Mouse (Mus musculus): ENCODE data around the gene Tmem248.
"Not testable (repeated sequence)": the region's sequence is repeated elsewhere in the genome, so short reads cannot be mapped to it uniquely, and the experiment has no call there.

The Tmem248 gene

DNA sequence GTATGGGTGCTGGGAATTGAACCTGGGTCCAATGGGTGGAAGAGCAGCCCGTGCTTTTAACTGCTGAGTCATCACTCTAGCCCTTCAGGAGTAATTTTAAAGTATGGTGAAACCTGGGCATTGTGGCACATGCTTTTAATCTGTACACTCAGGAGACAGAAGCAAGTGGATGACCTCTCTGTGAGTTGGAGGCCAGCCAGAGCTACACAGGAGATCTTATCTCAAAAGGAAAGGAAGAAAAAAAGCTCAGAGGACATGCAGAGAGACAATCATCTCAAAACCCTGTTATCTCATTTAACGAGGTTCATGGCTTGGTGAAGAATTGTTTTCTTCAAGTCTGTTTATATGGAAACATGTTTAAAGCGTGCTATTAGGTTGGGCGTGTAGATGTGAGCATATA, 12.9 kb upstream of the Tmem248 start:
- DNase-seq (ENCODE audit: low read depth): no peak

DNA sequence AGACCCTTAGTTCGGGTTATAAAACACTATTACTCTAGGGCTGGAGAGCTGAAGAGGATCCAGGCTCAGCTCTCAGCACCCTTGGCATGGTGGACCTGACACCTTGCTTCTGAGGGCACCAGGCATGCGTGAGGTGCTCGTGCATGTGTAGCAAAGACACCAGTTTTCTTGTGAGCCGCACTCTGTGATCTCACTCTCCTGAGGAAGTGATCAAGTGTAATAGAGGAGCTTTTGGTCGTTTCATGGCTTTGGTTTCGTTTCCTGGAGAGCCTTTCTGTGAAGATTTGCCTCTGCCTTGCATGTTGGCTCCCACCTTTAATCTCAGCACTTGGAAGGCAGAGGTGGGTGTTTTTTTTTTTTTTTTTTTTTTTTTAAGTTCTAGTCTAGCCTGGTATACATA, 12.3 kb upstream of the Tmem248 start:
- DNase-seq (ENCODE audit: low read depth): no peak

DNA sequence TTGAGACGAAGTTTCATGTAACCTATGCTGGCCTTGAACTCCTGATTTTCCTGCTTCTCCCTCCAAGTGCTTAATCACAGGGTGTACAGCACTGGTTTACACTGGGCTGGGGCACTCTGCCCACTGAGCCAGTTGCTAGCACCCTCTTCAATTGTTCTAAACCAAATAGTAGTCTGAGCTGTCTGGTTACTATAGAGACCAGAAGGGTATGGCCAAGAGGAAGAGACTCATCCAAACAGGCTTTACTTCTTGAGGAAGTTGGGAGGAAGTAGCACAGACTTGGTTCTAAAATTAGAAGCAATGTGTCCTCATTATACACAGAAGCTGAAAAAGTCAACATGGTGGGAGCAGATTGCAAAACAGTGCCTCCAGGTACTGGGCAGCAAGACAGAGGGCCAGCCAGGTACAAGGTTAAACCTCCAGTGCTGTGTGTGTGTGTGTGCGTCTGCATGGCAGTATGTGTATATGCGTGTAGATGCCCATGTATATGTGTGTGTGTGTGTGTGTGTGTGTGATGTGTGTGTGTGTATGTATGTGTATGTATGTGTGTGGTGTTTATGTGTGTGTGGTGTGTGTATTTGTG, 11.3 kb upstream of the Tmem248 start:
- no peak for DNase-seq (ENCODE audit: low read depth)

DNA sequence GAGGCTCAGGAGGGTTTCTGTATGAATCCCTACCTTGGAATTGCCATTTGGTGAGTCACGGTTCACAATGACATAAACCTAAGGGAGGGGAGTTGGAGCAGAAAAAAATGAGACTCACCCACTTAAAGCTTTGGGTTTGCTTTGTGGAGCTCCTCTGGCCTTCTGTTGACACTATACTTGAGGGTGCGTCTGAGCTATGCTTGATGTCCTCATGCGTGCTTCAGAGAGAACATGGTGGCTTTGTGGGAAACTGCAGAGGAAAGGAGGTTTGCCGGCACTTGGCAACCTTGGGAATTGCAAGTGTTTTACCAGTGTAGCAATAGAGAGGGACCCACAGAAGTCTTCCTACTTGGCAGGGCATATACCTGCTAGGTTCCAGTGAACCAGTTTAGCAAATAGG, 9.6 kb upstream of the Tmem248 start:
- DNase-seq (ENCODE audit: low read depth): no peak

DNA sequence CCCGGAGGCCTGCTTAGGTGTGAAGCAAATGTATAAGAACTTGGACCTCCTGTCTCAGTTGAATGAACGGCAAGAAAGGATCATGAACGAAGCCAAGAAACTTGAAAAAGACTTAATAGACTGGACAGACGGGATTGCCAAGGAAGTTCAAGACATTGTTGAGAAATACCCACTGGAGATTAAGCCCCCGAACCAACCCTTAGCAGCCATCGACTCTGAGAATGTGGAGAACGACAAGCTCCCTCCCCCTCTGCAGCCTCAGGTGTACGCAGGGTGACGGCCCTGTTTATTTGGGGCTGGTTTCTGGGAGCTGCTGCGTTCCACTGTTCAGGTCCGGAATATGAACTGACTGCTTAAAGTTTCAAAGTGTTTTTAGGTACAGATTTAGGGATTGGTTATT, 3.9 kb upstream of the Tmem248 start:
- DNase-seq (ENCODE audit: low read depth): no peak

DNA sequence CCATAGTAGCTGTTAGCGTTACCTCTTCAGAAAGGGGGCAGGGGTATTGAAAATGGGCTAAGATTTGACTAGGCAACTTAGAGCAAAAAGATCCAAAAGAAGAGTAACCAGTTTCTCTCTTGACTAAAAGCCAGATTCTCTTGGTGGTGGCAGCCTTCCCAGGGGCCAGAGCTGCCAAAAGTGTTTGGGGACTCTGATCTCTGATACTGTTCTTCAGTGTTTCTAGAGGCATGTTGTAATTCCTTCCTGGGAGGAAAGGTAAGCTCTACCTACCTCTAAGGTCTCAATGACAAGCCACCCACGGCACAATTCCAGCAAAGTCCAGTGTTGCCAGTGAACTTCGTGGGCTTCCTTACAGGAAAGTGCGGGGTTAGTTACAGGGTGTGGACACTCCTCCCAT, 525 bp downstream of the Tmem248 start:
- DNase-seq (ENCODE audit: low read depth): no peak

DNA sequence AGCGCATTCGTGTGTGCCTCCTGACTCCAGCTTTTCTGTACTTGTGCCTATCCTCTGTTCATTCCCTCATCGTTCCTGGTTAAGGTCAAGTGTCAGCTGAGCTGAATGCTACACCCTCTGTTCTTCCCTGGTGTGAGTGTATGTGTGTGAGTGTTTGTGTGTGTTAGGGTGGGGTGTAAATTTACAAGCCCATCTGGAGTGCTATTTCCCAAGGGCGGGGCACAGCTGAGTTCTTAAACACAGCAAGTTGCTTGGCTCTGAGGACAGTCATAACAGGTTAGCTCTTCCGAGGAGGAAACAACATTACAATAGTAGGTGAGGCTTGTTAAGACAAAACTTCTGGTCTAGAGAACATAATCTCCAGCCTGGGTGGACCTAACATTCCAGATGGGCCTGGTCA, 1.5 kb downstream of the Tmem248 start:
- DNase-seq (ENCODE audit: low read depth): no peak

DNA sequence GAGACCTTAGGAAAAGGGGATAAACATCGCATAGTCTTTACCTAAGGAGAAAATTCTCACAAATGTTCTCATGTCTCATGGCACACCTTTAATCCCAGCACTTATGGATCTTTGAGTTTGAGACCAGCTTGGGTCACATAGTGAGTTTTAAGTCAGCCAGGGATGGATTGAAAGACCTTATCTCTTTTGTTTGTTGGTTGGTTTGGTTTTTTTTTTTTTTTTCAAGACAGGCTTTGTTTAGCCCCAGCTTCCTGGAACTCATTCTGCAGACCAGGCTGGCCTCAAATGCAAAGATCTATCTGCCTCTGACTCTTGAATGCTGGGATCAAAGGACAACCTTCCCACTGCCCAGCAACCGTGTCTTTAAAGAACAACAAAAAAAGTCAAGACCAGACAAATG, 4.4 kb downstream of the Tmem248 start:
- no peak for DNase-seq (ENCODE audit: low read depth)

DNA sequence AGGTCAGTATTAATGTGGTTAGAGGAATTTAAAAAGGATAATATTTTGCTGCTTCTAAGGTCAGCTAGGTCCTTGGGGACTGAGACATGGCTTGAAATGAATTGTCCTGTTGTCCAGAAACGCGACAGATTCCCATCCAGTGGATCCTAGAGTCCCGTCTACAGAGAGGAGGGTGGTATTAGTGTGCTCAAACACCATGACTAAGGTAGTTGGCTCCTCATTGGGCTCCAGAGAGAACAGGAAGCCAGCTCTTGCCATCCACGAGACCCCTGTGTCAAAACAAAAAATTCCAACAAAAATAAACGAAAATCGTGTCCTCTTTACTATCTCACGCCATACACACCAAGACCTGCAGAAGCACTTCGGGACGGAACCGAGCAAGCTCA, 4.9 kb downstream of the Tmem248 start:
- DNase-seq (ENCODE audit: low read depth): no peak

DNA sequence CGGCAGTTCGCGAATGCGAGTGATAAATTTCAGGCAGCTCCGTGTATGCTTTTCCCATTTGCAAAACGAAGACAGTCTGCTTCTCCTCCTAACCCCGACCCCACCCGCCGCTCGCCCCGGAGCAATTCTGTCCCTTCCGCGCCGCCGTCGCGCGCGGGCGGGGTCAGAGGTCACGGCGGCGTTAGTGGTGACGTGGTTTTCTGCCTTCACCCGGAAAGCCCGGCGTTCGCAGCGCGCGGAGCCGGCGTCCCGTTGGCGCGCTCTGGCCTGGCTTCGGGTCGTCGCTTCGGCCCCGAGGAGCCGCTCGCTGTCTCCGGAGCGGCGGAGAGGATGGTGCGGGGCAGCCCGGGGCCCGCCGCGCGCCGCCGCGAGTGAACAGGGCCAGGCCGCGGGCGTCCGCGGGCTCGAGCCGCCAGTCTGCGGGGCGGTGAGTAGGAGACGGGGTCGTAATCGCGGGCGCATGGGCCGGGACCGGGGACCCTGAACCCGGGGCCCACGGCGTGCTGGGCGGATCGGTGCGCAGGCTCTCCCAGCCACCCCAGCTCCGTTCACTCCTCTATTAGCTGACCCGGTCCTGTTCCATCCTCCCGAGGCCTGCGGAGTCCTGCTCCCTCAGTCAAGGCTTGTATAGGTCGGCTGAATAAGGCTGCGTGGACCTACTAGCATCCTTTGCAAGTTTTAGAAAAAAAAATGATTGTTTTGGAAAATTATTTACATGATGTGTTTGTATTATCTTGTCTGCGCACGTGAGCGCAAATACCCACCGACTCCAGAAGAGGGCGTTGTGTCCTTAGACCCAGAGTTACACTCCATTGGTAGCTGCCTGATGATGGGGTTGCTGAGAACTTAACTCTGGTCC, 5.5 kb downstream of the Tmem248 start:
- peak; percentile 84 for DNase-seq (ENCODE audit: low read depth)

DNA sequence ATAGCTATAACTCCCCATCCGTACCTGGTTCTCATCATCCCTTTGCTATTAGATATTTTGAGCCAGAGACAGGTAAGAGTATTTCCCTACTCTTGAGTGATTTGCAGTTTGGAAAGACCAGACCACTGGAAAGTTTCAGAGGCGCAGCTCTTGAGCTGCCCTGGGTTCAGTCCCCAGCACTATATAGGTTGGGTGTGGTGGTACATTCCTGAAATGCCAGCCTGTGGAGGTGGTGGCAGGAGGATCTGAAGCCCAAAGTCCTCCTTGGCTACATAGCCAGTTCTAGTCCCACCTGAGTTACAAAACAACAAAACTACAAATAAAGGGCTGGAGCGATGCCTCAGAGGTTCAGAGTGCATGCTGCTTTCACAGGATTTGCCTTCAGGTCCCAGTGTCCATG, 9.9 kb downstream of the Tmem248 start:
- no peak for DNase-seq (ENCODE audit: low read depth)

DNA sequence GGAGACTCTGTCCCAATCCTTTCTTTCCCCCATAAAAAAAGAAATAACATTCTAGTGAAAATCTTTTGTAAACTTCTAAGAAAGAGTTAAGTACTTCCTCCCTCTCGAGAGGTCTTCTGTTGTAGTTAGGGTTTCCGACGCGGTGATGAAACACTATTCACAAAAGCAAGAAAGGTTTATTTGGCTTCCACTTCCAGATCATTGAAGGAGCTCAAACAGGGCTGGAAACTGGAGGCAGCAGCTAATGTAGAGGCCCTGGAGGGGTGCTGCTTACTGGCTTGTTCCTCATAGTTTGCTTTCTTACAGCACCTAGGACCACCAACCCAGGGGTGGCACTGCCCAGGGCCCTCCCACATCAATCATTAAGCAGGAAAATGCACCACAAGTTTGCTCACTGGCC, 11.2 kb downstream of the Tmem248 start:
- no peak for DNase-seq (ENCODE audit: low read depth)

DNA sequence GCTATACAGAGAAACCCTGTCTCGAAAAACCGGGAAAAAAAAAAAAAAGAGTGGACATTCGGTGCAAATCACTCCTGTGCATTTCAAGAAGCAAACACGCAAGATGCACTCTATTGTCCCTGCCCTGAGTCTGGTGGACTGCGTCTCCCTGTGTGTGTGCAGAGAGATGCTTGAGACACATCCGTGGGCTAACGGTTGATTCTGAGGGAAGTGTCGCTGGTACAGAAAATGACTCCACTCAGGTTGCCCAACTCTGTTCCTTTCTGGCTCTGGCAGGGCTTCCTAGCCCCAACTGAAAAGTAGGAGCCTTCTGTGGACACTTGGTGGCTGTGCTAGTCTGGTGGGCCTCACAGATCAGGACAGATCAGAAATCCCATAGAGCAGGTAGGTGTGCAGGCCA, 19.4 kb downstream of the Tmem248 start:
- no peak for DNase-seq (ENCODE audit: low read depth)

DNA sequence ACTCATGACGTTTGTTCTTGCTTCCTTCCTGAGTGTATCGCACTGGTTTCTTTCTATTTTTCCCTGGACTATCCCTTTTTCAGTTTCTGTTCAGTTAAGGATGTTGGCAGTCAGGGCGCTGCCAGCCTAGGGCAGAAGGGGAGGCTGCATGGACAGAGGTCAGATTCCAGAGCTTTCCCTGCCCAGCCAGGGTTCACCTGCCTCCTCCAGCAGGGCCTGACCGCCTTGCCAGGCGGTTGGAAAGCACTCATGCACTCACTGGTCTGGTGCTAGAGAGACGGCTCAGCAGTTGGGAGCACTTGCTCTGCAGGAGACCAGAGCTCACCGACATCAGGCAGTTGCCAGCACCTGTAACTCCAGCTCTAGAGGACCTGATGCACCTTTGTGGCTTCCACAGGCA, 22.4 kb downstream of the Tmem248 start:
- DNase-seq (ENCODE audit: low read depth): no peak

DNA sequence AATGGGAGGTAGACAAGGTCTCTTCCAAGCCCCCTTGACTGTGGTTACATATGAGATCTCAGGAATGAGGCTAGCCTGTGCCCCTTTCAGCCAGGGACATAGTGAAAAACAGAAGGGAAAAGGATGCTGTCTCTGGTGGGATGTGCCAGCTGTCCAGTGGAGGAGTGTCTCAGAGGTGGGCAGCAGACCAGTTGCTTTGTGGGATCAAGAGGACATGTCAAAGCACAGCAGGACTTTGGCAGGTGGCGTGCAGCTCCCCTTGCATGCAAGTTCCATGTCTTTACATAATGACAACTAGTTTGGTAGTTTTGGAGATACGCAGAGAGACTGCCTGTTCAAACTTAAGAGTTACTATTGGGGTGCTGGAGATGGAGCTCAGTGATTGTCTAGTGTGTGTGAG, 23.0 kb downstream of the Tmem248 start:
- DNase-seq (ENCODE audit: low read depth): no peak

DNA sequence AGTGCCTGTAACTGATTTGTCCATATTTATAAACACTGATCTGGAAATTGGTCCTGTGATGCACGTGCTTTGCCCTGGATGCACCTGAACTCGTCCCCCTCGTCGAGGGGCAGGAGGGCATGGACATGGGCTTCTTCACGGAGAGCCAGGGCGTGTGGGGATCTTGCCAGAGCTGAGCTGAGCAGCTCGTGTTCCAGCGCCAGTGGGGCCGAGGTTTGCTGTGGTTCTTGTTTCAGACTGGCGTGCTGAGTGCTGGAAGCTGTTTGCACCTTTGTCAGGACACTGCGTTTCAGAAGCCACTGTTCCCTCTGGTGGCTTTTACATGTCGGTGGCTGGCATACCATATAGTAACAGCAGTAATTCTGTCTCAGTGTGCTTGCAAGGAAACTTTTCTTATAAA, 24.5 kb downstream of the Tmem248 start:
- DNase-seq (ENCODE audit: low read depth): no peak

DNA sequence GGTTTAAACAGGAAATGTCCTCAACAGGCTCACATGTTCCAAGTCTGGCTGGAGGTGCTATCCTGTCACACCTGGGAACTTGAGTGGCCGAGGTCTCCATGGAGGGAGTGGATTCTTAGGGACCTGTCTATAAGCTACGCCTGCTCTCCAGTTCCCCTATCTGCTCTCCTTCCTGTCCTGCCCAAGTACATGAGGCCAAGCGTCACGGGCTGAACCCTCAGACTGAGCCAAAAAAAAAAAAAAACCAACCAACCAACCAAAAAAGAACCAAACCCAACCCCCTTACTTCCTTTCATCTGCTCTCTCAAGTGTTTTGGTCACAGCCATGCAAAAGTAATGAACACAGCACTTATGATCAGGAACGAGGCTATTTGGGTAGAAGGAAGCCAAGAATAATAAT, 30.9 kb downstream of the Tmem248 start:
- DNase-seq (ENCODE audit: low read depth): no peak

DNA sequence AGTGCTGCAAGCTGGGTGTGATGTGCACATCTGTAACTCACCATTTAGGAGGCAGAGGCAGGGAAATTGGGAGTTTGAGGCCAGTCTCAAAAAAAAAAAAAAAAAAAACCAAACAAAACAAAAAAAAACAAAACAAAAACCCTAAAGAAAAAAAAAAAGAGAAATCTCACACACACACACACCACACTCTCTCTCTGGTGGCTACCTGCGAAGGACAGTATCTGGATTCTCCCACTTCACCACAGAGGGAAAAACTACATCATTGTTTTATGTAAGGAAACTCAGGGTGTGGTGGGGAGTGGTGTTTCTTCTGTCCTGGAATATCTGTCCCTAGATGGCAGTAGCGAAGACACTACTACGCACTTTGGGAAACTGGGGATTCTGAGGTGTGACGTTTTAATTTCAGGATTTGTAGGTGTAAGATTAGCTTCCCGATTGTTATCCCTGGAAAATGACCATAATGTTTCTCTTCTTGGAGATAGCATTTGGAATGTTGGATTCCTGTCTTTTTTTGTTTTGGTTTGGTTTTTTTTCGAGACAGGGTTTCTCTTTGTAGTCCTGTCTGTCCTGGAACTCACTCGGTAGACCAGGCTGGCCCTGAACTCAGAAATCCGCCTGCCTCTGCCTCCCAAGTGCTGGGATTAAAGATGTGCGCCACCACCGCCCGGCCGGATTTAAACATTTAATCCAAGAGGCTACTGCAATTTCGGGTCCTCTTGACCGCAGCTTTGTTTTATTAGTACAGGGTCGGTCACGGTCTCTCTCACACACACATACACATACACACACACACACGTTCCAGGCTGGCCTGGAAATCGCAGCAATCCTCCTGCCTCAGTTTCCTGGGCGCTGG, 37.5 kb downstream of the Tmem248 start:
- no peak for DNase-seq (ENCODE audit: low read depth)

DNA sequence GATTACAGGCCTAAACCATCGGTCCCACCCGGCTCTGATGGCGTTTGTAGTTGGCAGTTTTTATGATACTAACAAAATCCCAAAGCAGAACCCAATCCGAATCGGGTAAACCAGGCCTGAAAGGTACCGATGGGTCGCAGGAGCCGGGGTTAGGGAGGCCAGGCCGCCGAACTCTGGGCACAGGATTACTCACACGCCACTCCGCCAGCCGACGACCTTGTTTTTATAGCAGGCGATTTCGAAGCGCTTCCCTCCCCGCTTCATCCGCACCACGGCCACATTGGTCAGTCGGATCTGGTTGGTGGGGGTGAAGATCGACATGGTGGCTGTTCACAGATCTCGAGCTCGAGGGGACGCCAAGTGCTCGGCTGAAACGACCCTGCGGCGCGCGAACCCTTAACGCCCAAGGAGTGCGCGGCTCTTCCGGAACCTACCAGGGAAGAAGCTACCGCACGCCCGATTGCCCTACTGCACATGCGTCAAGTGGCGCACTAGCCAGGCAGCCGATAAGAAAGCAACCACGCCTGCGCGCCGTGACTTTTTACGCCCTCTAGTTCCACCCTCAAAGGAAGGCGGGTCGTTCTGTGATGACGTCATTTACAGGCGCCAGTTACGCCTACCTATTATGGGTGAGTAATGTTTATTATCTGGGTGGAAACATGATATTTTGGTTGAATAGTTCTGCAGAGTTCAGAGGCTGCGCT, 38.3 kb downstream of the Tmem248 start, which contains the start of the genes Sbds and Tyw1:
TSS of gene Sbds (minus strand) at position 514 of the 704 bp plus-strand sequence.
TSS of gene Tyw1 (plus strand) at position 603 of the 704 bp plus-strand sequence.
- peak; percentile 100 for DNase-seq (ENCODE audit: low read depth)

DNA sequence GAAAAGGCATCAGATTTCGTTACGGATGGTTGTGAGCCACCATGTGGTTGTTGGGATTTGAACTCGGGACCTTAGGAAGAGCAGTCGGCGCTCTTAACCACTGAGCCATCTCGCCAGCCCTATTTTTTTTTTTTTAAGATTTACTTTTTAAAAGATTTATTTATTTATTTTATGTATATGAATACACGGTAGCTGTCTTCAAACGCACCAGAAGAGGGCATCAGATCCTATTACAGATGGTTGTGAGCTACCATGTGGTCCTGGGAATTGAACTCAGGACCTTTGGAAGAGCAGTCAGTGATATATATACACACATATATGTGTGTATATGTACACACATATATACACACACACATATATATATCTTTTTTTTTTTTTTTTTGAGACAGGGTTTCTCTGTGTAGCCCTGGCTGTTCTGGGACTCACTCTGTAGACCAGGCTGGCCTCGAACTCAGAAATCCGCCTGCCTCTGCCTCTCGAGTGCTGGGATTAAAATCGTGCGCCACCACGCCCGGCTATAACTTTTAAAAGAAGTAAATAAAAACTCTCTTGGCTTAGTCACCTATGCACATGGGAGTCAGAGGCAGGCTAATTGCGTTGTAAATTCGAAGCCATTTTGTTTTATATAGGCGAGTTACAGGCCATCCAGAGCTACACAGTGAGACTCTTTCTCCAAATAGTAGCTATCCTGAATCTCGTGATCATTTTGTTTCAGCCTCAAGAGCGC, 39.1 kb downstream of the Tmem248 start:
- DNase-seq (ENCODE audit: low read depth): not testable (repeated sequence)

DNA sequence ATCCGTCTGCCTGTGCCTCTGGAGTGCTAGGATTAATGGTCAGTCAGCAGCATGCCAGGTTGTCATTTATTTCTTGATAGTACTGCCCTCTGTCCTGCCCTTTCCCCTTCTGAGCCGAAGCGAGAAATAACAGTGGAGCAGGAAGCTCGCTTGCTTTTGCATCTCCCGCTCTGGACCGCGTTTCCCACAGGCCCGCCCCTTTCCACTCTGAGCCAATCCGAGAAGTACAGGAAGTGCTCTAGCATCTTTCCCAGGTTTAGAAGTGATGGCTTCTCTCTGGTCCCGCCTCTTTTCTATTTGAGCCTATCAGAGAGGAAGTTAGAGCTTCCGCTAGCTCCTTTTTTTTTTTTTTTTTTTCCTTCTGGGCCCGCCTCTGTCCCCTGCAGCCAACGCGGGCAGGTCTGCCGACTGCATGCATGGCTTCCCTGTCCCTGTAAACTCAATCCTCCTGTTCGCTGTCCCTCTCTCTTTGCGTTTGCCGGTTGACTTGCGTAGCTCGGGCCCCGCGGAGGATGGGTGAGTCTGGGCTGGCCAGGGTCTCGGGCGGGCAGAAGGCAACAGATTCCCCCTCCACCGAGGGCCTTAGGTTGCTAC, 39.9 kb downstream of the Tmem248 start:
- peak; percentile 96 for DNase-seq (ENCODE audit: low read depth)

Data from c-Kit-positive CD71-positive TER-119-negative erythroid progenitor cells, embryonic 14.5 days (primary cell).